Mouse (Mus musculus) heart, adult 2 months (tissue): ENCODE measurements around the gene Doc2b. TPM values are rescaled to one million over a fixed set of nuclear protein-coding genes. Genes with fewer than 3 reads are reported as not detected.

ENCODE experiments used
- DNase-seq, 2 experiments: peaks; one replicate each; pipeline ENCODE4 v3.0.0; 2021
- H3K27ac ChIP-seq: fragments of 200-600 bp; 2 replicates; pipeline ENCODE4 v1.8.1; 2022
- H3K27me3 ChIP-seq: fragments of 200-500 bp; 2 replicates; pipeline ENCODE4 v1.6.1; 2012; ENCODE audit warnings: mild to moderate bottlenecking, low read length, inconsistent platforms, mixed read lengths; ENCODE audit not compliant: control insufficient read depth, insufficient read depth
- H3K36me3 ChIP-seq: fragments of 200-500 bp; 2 replicates; pipeline ENCODE4 v1.6.1; 2012; ENCODE audit warnings: low read length, inconsistent platforms; ENCODE audit not compliant: control insufficient read depth, insufficient read depth
- H3K4me1 ChIP-seq: fragments of 200-500 bp; 2 replicates; pipeline ENCODE4 v1.6.1; 2011; ENCODE audit warnings: low read length; ENCODE audit not compliant: control insufficient read depth, insufficient read depth
- H3K4me3 ChIP-seq: fragments of 200-600 bp; 2 replicates; pipeline ENCODE4 v1.8.1; 2022
- H3K79me2 ChIP-seq: fragments of 200-500 bp; replicated peaks from 2 replicates; pipeline ENCODE4 v1.6.1; 2012; ENCODE audit warnings: mild to moderate bottlenecking, inconsistent platforms, low read length, moderate library complexity, mixed read lengths; ENCODE audit not compliant: control insufficient read depth, insufficient read depth
- H3K9ac ChIP-seq: fragments of 200-500 bp; 2 replicates; pipeline ENCODE4 v1.6.1; 2012; ENCODE audit warnings: low read depth, mild to moderate bottlenecking, control low read depth, inconsistent platforms, low read length, mixed read lengths
- CTCF ChIP-seq: fragments of 200-600 bp; IDR thresholded peaks from 2 replicates; pipeline ENCODE4 v1.8.1; 2022; ENCODE audit warnings: antibody characterized with exemption, mild to moderate bottlenecking, moderate library complexity
- EP300 ChIP-seq: fragments of 200-500 bp; IDR thresholded peaks from 2 replicates; pipeline ENCODE4 v1.6.1; 2011; ENCODE audit warnings: low read depth, low read length, control low read depth; ENCODE audit not compliant: insufficient read depth
- POLR2A ChIP-seq: fragments of 200-500 bp; IDR thresholded peaks from 2 replicates; pipeline ENCODE4 v1.6.1; 2011; ENCODE audit warnings: mild to moderate bottlenecking, low read depth, low read length, control low read depth; ENCODE audit not compliant: insufficient read depth
- WGBS: fragments of 180-500 bp; shearing (Covaris S2); methylation state at CpG from one replicate; pipeline ENCODE4 v1.1.7; 2018; 5-methylcytosine and 5-hydroxymethylcytosine counted together
- intact Hi-C: fragments of 180-260 bp; cut with DNase I; formaldehyde crosslinking; loops from one replicate; pipeline ENCODE4 v1.15.1; 2025
- polyA plus RNA-seq: library from polyadenylated mRNA; depleted of rRNA; stranded (reverse); fragments of >200 nt; gene quantifications from 2 replicates; pipeline ENCODE4 v1.2.3, GENCODE M21; 2012
- total RNA-seq, 2 experiments: library from RNA; stranded (reverse); gene quantifications; 2 replicates each; pipeline ENCODE4 v1.2.3; 2021

Doc2b gene
- total and polyA plus RNA-seq, 3 experiments: 0.14 to 0.61 (median 0.52) TPM

DNA sequence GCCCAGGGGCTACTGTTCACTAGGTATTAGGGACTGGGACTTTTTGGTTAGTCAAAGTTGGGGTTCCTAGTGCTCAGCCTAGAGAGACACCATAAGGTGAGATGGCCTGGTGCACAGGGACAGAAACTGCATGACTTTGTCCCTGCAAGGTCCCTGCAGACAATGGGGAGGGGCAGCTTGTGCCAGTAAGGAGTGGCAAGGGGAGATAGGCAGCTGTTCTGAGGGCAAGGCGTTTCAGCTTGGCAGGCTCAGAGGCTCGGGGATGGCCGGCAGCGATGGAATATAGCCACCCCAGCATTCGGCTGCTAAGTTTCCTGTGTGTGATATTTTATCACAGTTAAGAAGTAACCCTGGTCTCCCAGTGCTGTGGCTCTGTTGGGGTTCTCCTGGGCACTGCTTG lies 12.1 kb downstream of the Doc2b start:
- no peak overlapping the region for H3K4me3 ChIP-seq
- H3K27me3 ChIP-seq: no peaks in the 10 kb centered on the region
- no peaks in the 10 kb centered on the region for H3K36me3 ChIP-seq
- no peak for TF ChIP-seq POLR2A
- TF ChIP-seq EP300: no peak
- no peak for TF ChIP-seq CTCF
- H3K27ac ChIP-seq: no peak overlapping the region
- H3K9ac ChIP-seq: no peak overlapping the region
- no peaks in the 10 kb centered on the region for H3K79me2 ChIP-seq
- H3K4me1 ChIP-seq: no peaks in the 10 kb centered on the region; the same call in 1 of the 2 replicates
- 66% methylated on average over 5 of the region's 5 CpGs for WGBS
- DNase-seq: no peak
- intact Hi-C loops: loop anchor here (5.0 kb wide), 1 partner anchor 129 kb away; no protein-coding TSS in a partner anchor

DNA sequence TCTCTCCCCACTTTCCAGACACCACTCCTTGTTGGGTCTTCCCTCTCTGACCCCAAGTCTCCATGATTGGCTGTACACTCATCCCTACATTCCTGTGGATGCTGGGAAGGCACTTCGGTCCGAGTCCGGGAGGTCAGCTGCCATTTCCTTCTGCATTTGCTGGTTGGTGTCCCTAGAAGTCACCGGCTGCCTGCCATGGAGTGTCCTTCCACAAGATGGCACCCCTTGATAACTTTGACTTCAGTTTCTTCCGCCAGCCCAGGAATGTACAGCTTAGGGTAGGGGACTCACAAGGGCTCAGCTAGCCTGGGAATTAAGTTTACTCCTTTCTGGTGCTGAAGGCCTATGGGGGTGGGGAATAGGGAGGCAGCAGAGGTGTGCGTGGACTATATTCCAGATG lies 13.9 kb downstream of the Doc2b start:
- WGBS: 22% methylated on average over 6 of the region's 6 CpGs
- no peak overlapping the region for H3K9ac ChIP-seq
- no peak overlapping the region for H3K4me3 ChIP-seq
- no peaks in the 10 kb centered on the region for H3K79me2 ChIP-seq
- DNase-seq: peak; percentile 59 to 72
- no peaks in the 10 kb centered on the region; the same call in 1 of the 2 replicates for H3K4me1 ChIP-seq
- no peak overlapping the region for H3K27ac ChIP-seq
- H3K36me3 ChIP-seq: no peaks in the 10 kb centered on the region
- no peaks in the 10 kb centered on the region for H3K27me3 ChIP-seq
- TF ChIP-seq EP300: peak; percentile 83
- TF ChIP-seq CTCF: peak; percentile 85
- TF ChIP-seq POLR2A: no peak
- intact Hi-C loops: loop anchor here (1.0 to 5.0 kb wide), 3 partner anchors 130 to 385 kb away; no protein-coding TSS in a partner anchor

GRCm38 (mm10) chr11:75775919-75776318 lies 19.9 kb downstream of the Doc2b start:
- intact Hi-C loops: no loop called here
- WGBS: 87% methylated on average over 1 of the region's 1 CpGs
- no peak for TF ChIP-seq POLR2A
- TF ChIP-seq CTCF: peak; percentile 28
- TF ChIP-seq EP300: no peak
- H3K4me3 ChIP-seq: no peak overlapping the region
- H3K27ac ChIP-seq: no peak overlapping the region
- no peaks in the 10 kb centered on the region for H3K27me3 ChIP-seq
- no peaks in the 10 kb centered on the region for H3K4me1 ChIP-seq
- H3K9ac ChIP-seq: no peak overlapping the region
- DNase-seq: no peak
- H3K79me2 ChIP-seq: no peaks in the 10 kb centered on the region
- H3K36me3 ChIP-seq: no peaks in the 10 kb centered on the region

DNA sequence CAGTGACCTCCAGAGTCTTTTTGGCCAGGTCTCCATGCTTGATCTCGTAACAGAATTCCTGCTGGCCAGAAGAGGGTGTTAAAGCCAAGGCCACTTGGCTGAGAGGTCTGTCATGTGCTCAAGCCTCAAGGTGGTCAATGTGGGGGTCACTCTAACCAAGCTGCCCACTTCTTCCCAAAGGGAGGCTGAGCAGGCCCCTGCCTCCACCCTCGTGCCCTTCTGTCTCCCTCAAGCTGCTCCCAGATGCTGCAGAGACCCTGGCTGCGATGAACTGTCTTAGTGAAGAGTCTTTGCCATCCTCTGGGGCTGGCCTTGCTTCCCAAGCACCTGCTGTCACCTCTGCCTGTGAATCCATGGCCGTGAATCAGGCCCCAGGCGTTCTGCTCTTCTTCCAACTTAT lies 23.3 kb downstream of the Doc2b start:
- Histone ChIP-seq H3K4me3 (no peak overlapping the region), H3K4me1 (peaks cover 4% of the 10 kb centered on the region), H3K27me3 (no peaks in the 10 kb centered on the region), H3K27ac (no peak overlapping the region), H3K79me2 (no peaks in the 10 kb centered on the region), H3K9ac (no peak overlapping the region), H3K36me3 (no peaks in the 10 kb centered on the region)
- no peak for DNase-seq
- TF ChIP-seq POLR2A (no peak), CTCF (no peak), EP300 (no peak)
- WGBS: 80% methylated on average over 5 of the region's 5 CpGs
- intact Hi-C loops: no loop called here

DNA sequence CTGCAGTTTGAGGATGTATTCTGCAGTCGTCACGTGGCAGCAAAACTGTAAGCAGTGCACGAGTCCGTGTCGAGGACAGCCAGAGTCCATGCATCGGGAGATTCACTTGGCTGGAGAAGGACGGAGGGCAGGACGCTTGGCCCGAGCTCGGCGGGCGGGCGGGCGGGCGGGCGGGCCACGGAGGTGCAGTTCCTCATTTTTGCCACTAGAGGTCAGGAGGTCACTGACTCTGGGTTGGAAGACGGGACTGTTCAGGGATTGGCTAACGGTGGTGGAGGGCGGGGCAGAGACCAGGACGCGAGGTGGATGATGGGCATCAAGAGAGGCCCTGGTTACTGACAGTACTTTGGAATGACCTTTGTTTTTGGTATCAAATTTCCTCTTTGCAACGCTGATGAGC lies 26.6 kb downstream of the Doc2b start:
- intact Hi-C loops: loop anchor here (5.0 kb wide), 1 partner anchor 198 kb away; no protein-coding TSS in a partner anchor
- H3K27ac ChIP-seq: no peak overlapping the region

DNA sequence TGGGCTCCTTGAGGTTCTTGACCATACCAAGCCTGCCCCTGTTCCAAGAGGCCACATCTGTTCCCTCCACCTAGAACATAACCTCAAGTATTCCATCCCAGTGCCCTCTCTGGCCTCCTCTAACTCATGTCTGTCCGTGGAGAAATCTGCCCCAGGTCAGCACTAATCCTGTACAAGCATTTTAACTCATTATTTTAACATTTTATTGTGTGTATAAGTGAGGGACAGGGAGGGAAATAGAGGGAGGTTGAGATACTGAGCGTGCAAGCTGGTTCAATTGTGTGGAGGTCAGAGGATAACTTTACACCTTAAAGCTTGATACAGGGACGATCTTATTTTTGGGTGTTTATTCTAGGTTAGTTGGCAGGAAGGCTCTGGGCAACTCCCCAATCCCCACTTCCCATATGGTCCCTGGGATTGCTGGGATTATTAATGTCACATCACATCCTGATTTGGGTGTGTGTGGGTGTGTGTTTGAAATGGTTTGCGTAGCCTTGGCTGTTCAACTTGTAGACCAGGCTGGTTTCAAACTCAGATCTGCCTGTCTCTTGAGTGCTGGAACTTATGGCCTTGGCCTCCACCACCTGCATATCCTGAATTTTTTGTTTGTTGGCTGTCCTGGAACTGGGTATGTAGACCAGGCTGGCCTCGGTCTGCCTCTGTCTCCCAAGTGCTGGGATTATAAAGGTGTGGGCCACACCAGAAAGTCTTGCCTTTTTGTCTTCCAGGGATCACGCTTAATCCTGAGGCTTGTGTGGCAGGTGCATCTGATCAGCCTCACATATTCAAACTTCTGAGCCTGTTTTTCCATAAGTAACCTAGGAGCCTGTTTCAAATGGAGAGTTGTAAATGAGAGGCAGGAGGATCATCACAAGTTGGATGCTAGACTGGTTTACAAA lies 27.5 kb downstream of the Doc2b start:
- no peaks in the 10 kb centered on the region for H3K79me2 ChIP-seq
- H3K27ac ChIP-seq: no peak overlapping the region
- H3K36me3 ChIP-seq: peaks cover 11% of the 10 kb centered on the region
- H3K9ac ChIP-seq: no peak overlapping the region
- WGBS: 50% methylated on average over 6 of the region's 6 CpGs
- H3K27me3 ChIP-seq: no peaks in the 10 kb centered on the region
- H3K4me1 ChIP-seq: peaks cover 4% of the 10 kb centered on the region
- no peak overlapping the region for H3K4me3 ChIP-seq
- no peak for DNase-seq
- TF ChIP-seq EP300 (no peak), POLR2A (no peak)
- intact Hi-C loops: loop anchor here (5.0 kb wide), 1 partner anchor 199 kb away; no protein-coding TSS in a partner anchor

More for the DNA sequence above, 26.6 kb downstream of the Doc2b start:
- Histone ChIP-seq H3K4me1 (peaks cover 4% of the 10 kb centered on the region), H3K79me2 (no peaks in the 10 kb centered on the region), H3K4me3 (peak overlapping the region; percentile 23; the same call in 1 of the 2 replicates), H3K27me3 (no peaks in the 10 kb centered on the region), H3K36me3 (peaks cover 6% of the 10 kb centered on the region; the same call in 1 of the 2 replicates), H3K9ac (peak overlapping the region; percentile 52)
- TF ChIP-seq POLR2A (0 out of 2 replicates have a peak, but pooled peaks have one; percentile 33), EP300 (no peak)
- WGBS: under 1% methylated on average over 23 of the region's 23 CpGs
- peak; percentile 86 to 87 for DNase-seq
